ENCODE assay signal across 22 mouse cellular contexts in the genomic region with DNA sequence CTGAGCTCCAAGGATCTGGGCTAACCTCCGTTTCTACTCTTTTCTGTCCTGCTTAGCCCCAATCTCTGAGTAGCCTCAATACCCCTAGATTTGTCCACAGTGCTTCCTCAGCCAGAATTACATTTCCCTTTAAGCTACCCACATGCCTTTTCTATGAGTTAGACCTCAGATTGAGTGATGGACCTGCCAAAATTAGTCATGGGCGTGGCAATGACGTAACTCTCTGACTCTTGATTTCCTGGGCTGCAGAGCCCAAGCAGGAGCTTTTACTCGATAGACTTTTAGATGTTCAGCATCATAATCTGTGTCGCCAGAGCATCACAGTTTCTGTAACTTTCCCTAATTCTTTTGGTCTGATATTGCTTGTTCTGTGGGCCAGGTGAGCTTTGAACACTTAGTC.
A peak's percentile ranks its signal among the peaks of the same experiment; 100 is the strongest.
DNase-seq lines count a peak whose midpoint lies in the region; ATAC-seq lines count a peak whose summit lies in the region.
"Had no signal": no experiment of that assay in that cellular context is flagged by ENCODE, and none has a peak within 500 bp of the region (broad histone marks: within the 10 kb centered on the region; RNA-seq: fewer than 3 reads in every experiment).

No protein-coding gene starts in this region.

- no peak overlapping the region for H3K4me3 ChIP-seq in heart, embryonic 11.5 days (ENCODE audit: low read depth, low read length)
- no peak overlapping the region for H3K4me3 ChIP-seq in kidney, embryonic 15.5 days (replicated peaks)
- H3K4me3 ChIP-seq: embryonic facial prominence, embryonic 12.5 days; heart, embryonic 15.5 days; hindbrain, embryonic 13.5 days; limb, embryonic 12.5 days; liver, embryonic 12.5 days; midbrain, embryonic 10.5 days had no signal

- H3K9ac ChIP-seq in heart, embryonic 11.5 days (ENCODE audit: low read depth, low read length), result no peak overlapping the region
- no peak overlapping the region for H3K9ac ChIP-seq in kidney, embryonic 15.5 days
- H3K9ac ChIP-seq: embryonic facial prominence, embryonic 12.5 days; heart, embryonic 15.5 days; hindbrain, embryonic 13.5 days; limb, embryonic 12.5 days; liver, embryonic 12.5 days had no signal

- no peaks in the 10 kb centered on the region for H3K36me3 ChIP-seq in heart, embryonic 11.5 days (ENCODE audit: control insufficient read depth, insufficient read depth, low read length)
- H3K36me3 ChIP-seq in kidney, embryonic 15.5 days, result no peaks in the 10 kb centered on the region
- H3K36me3 ChIP-seq: embryonic facial prominence, embryonic 12.5 days; heart, embryonic 15.5 days; hindbrain, embryonic 13.5 days; limb, embryonic 12.5 days; liver, embryonic 12.5 days; midbrain, embryonic 10.5 days had no signal

- no peak overlapping the region for H3K4me2 ChIP-seq in heart, embryonic 11.5 days
- H3K4me2 ChIP-seq in kidney, embryonic 15.5 days, result no peak overlapping the region
- H3K4me2 ChIP-seq: embryonic facial prominence, embryonic 12.5 days; heart, embryonic 15.5 days; hindbrain, embryonic 13.5 days; limb, embryonic 12.5 days; liver, embryonic 12.5 days had no signal

- no peak for ATAC-seq in heart, embryonic 11.5 days (replicated peaks; ENCODE audit: insufficient number of reproducible peaks, low FRiP score, low TSS enrichment)
- no peak for ATAC-seq in kidney, embryonic 15.5 days (replicated peaks; ENCODE audit: low FRiP score)
- ATAC-seq: forebrain, embryonic 16.5 days; liver, embryonic 12.5 days; Patski had no signal

- no peaks in the 10 kb centered on the region for H3K9me3 ChIP-seq in heart, embryonic 11.5 days (replicated peaks; ENCODE audit: control insufficient read depth, low read length)
- no peaks in the 10 kb centered on the region for H3K9me3 ChIP-seq in kidney, embryonic 15.5 days (replicated peaks)
- H3K9me3 ChIP-seq: embryonic facial prominence, embryonic 12.5 days; heart, embryonic 15.5 days; hindbrain, embryonic 13.5 days; limb, embryonic 12.5 days; liver, embryonic 12.5 days; midbrain, embryonic 10.5 days had no signal

- H3K27me3 ChIP-seq in heart, embryonic 11.5 days (ENCODE audit: control insufficient read depth, insufficient read depth, low read length), result no peaks in the 10 kb centered on the region
- no peaks in the 10 kb centered on the region for H3K27me3 ChIP-seq in kidney, embryonic 15.5 days
- H3K27me3 ChIP-seq: embryonic facial prominence, embryonic 12.5 days; heart, embryonic 15.5 days; hindbrain, embryonic 13.5 days; limb, embryonic 12.5 days; liver, embryonic 12.5 days; Patski had no signal

- 67% methylated on average over 5 of the region's 5 CpGs for WGBS in heart, embryonic 11.5 days (ENCODE audit: insufficient replicate concordance)
- 82% methylated on average over 5 of the region's 5 CpGs for WGBS in kidney, embryonic 15.5 days

- no peak overlapping the region for H3K27ac ChIP-seq in heart, embryonic 11.5 days (ENCODE audit: low read depth, low read length)
- H3K27ac ChIP-seq in kidney, embryonic 15.5 days, result no peak overlapping the region
- H3K27ac ChIP-seq: embryonic facial prominence, embryonic 12.5 days; heart, embryonic 15.5 days; hindbrain, embryonic 13.5 days; limb, embryonic 12.5 days; liver, embryonic 12.5 days; midbrain, embryonic 10.5 days had no signal

- peak; percentile 42 to 48 for DNase-seq in heart, adult 18-20 months
- DNase-seq in adrenal gland, postnatal 10 days, result peak; percentile 24
- peak; percentile 31 for DNase-seq in heart, adult 8-10 months (ENCODE audit: low spot score)
- no peak for DNase-seq in layer of hippocampus, postnatal 36 days
- no peak for DNase-seq in layer of hippocampus, adult 9-11 months
- DNase-seq: cerebellum, adult 9-11 months; kidney, adult 8-10 months; kidney, postnatal 25 days; lung, adult 2 months; lung, postnatal 36 days; right cerebral cortex, postnatal 25 days; thymus, postnatal 4 days had no signal

- H3K4me1 ChIP-seq in heart, embryonic 11.5 days (ENCODE audit: control insufficient read depth, insufficient read depth, low read length), result no peaks in the 10 kb centered on the region
- no peaks in the 10 kb centered on the region for H3K4me1 ChIP-seq in kidney, embryonic 15.5 days
- H3K4me1 ChIP-seq: embryonic facial prominence, embryonic 12.5 days; hindbrain, embryonic 13.5 days; limb, embryonic 12.5 days; liver, embryonic 12.5 days; midbrain, embryonic 10.5 days had no signal

Comparison
In these comparisons a context has a peak if more than half of its experiments do, and no peak if none do; other contexts are left out.
1. DNase-seq: peak in heart, adult 18-20 months (2 of 2), adrenal gland, postnatal 10 days (single experiment) and heart, adult 8-10 months (single experiment); none in layer of hippocampus, postnatal 36 days (0 of 2) and layer of hippocampus, adult 9-11 months (single experiment).